Mouse (Mus musculus): ENCODE measurements around the gene Lrba. TPM values are rescaled to one million over a fixed set of nuclear protein-coding genes. Genes with fewer than 3 reads are reported as not detected.

The Lrba gene
- polyA plus RNA-seq, 1 experiment from 2014 or later, result 2.5 TPM

- no peaks in the 10 kb centered on the region for H3K4me1 ChIP-seq (ENCODE audit: insufficient read depth, low read depth, low read length)
- WGBS, result 47% methylated on average over 11 of the region's 11 CpGs
- H3K9ac ChIP-seq (replicated peaks; ENCODE audit: low read depth), result no peak overlapping the region
- ATAC-seq (no peak), DNase-seq (ENCODE audit: low spot score) (no peak)
- H3K4me2 ChIP-seq (replicated peaks; ENCODE audit: low read depth, low read length), result no peak overlapping the region
- no peak overlapping the region for H3K4me3 ChIP-seq (ENCODE audit: low read depth, low read length)
- no peak overlapping the region for H3K27ac ChIP-seq (ENCODE audit: low read length)
- no peaks in the 10 kb centered on the region for H3K36me3 ChIP-seq (ENCODE audit: insufficient read depth, low read length)
- H3K9me3 ChIP-seq (ENCODE audit: low read length), result no peaks in the 10 kb centered on the region
- 0 out of 2 replicates have a peak, but pooled peaks cover under 1% of the 10 kb centered on the region for H3K27me3 ChIP-seq (replicated peaks; ENCODE audit: insufficient read depth, low read length)
- TF ChIP-seq EP300 (IDR thresholded peaks at IDR 0.05) (no peak), CTCF (IDR thresholded peaks at IDR 0.05) (no peak)
Observed at GRCm38 (mm10) chr3:86539555-86540168, 315.2 kb downstream of the Lrba start.

DNA sequence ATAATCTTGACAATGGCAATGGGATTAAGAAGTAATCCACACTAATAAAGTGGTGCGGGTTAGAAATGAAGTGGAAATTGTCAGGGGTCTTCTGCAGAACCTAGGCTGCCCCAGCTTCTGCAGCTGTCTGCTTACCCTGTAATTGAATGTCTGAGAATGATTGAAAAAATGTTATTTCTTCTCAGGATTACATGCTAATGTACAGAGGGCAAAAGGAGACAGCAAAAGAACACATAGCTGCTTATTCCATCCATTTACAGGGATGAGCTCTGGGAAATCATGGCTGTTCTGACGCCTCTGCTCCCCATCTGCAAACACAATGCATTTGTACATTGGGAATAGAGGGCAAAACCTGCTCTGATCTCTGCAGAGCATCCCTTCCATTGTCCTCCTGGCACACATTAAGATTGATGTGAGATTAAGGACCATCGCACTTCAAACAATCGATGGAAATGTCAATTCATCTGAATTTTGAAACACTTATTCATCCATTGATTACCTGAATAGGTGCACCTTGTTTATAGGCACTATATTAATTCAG, 316.7 kb downstream of the Lrba start:
- Histone ChIP-seq H3K4me1 (ENCODE audit: insufficient read depth, low read depth, low read length) (peaks cover 2% of the 10 kb centered on the region; the same call in 1 of the 2 replicates), H3K9me3 (ENCODE audit: low read length) (no peaks in the 10 kb centered on the region), H3K27me3 (replicated peaks; ENCODE audit: insufficient read depth, low read length) (peaks cover 4% of the 10 kb centered on the region; the same call in 1 of the 2 replicates), H3K27ac (ENCODE audit: low read length) (no peak overlapping the region), H3K36me3 (ENCODE audit: insufficient read depth, low read length) (no peaks in the 10 kb centered on the region), H3K4me3 (ENCODE audit: low read depth, low read length) (no peak overlapping the region), H3K9ac (replicated peaks; ENCODE audit: low read depth) (no peak overlapping the region), H3K4me2 (replicated peaks; ENCODE audit: low read depth, low read length) (no peak overlapping the region)
- WGBS, result 70% methylated on average over 4 of the region's 4 CpGs
- no peak for TF ChIP-seq EP300 (IDR thresholded peaks at IDR 0.05)
- TF ChIP-seq CTCF (IDR thresholded peaks at IDR 0.05), result no peak
- ATAC-seq (no peak), DNase-seq (ENCODE audit: low spot score) (no peak)

DNA sequence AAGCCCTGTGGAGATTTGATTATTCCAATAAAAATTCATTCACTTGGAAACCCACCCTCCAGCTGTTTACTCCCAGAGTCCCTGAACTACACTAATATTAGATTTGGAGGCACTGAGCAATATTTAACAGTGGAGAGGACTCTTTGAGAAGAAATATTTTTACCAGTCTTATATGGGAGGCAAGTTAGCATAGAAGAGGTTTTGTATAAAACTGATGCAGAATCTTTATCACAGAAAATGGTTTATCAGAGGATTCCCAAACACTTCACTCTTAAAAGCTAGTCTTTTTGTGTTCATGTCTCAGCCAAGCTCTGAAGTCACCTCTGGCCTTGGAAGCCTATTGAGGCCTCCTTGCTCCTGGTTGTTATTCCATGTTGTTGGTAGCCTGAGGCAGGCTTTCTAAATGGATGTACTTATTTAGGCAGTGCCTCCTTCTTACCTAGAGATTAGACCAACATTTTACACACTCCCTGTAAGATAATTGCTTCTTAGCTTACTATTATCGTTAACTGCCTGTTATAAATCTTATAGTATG, 317.4 kb downstream of the Lrba start:
- ATAC-seq, result no peak
- DNase-seq (ENCODE audit: low spot score), result no peak
- WGBS, result 86% methylated on average over 1 of the region's 1 CpGs
- Histone ChIP-seq H3K27ac (ENCODE audit: low read length) (no peak overlapping the region), H3K9me3 (ENCODE audit: low read length) (no peaks in the 10 kb centered on the region), H3K4me3 (ENCODE audit: low read depth, low read length) (no peak overlapping the region), H3K4me2 (replicated peaks; ENCODE audit: low read depth, low read length) (no peak overlapping the region), H3K36me3 (ENCODE audit: insufficient read depth, low read length) (no peaks in the 10 kb centered on the region), H3K4me1 (ENCODE audit: insufficient read depth, low read depth, low read length) (peaks cover 7% of the 10 kb centered on the region; the same call in 1 of the 2 replicates), H3K27me3 (replicated peaks; ENCODE audit: insufficient read depth, low read length) (peaks cover 12% of the 10 kb centered on the region), H3K9ac (replicated peaks; ENCODE audit: low read depth) (no peak overlapping the region)
- TF ChIP-seq EP300 (IDR thresholded peaks at IDR 0.05) (no peak), CTCF (IDR thresholded peaks at IDR 0.05) (no peak)

- no peak overlapping the region for H3K4me3 ChIP-seq (ENCODE audit: low read depth, low read length)
- no peak for DNase-seq (ENCODE audit: low spot score)
- TF ChIP-seq EP300 (IDR thresholded peaks at IDR 0.05), result no peak
- TF ChIP-seq CTCF (IDR thresholded peaks at IDR 0.05), result no peak
- ATAC-seq, result no peak
- H3K9me3 ChIP-seq (ENCODE audit: low read length), result no peaks in the 10 kb centered on the region
- no peaks in the 10 kb centered on the region for H3K36me3 ChIP-seq (ENCODE audit: insufficient read depth, low read length)
- peaks cover 35% of the 10 kb centered on the region for H3K27me3 ChIP-seq (replicated peaks; ENCODE audit: insufficient read depth, low read length)
- 58% methylated on average over 3 of the region's 3 CpGs for WGBS
- peaks cover 7% of the 10 kb centered on the region; the same call in 1 of the 2 replicates for H3K4me1 ChIP-seq (ENCODE audit: insufficient read depth, low read depth, low read length)
- H3K9ac ChIP-seq (replicated peaks; ENCODE audit: low read depth), result no peak overlapping the region
- H3K27ac ChIP-seq (ENCODE audit: low read length), result no peak overlapping the region
- no peak overlapping the region for H3K4me2 ChIP-seq (replicated peaks; ENCODE audit: low read depth, low read length)
Observed at GRCm38 (mm10) chr3:86544785-86545184, 320.3 kb downstream of the Lrba start.

GRCm38 (mm10) chr3:86545945-86546344, 321.5 kb downstream of the Lrba start:
- H3K4me3 ChIP-seq (ENCODE audit: low read depth, low read length), result peak overlapping the region; percentile 28; the same call in 1 of the 2 replicates
- H3K9ac ChIP-seq (replicated peaks; ENCODE audit: low read depth), result no peak overlapping the region
- no peaks in the 10 kb centered on the region for H3K9me3 ChIP-seq (ENCODE audit: low read length)
- WGBS, result 34% methylated on average over 5 of the region's 5 CpGs
- H3K36me3 ChIP-seq (ENCODE audit: insufficient read depth, low read length), result no peaks in the 10 kb centered on the region
- no peak for TF ChIP-seq CTCF (IDR thresholded peaks at IDR 0.05)
- peak overlapping the region; percentile 52 for H3K4me2 ChIP-seq (replicated peaks; ENCODE audit: low read depth, low read length)
- DNase-seq (ENCODE audit: low spot score) (peak; percentile 26), ATAC-seq (no peak)
- peaks cover 7% of the 10 kb centered on the region; the same call in 1 of the 2 replicates for H3K4me1 ChIP-seq (ENCODE audit: insufficient read depth, low read depth, low read length)
- no peak overlapping the region for H3K27ac ChIP-seq (ENCODE audit: low read length)
- H3K27me3 ChIP-seq (replicated peaks; ENCODE audit: insufficient read depth, low read length), result peaks cover 42% of the 10 kb centered on the region

- TF ChIP-seq CTCF (IDR thresholded peaks at IDR 0.05) (no peak), EP300 (IDR thresholded peaks at IDR 0.05) (no peak)
- Histone ChIP-seq H3K4me1 (ENCODE audit: insufficient read depth, low read depth, low read length) (peaks cover 7% of the 10 kb centered on the region; the same call in 1 of the 2 replicates), H3K9ac (replicated peaks; ENCODE audit: low read depth) (no peak overlapping the region), H3K4me2 (replicated peaks; ENCODE audit: low read depth, low read length) (peak overlapping the region; percentile 52), H3K27ac (ENCODE audit: low read length) (no peak overlapping the region), H3K27me3 (replicated peaks; ENCODE audit: insufficient read depth, low read length) (peaks cover 49% of the 10 kb centered on the region), H3K36me3 (ENCODE audit: insufficient read depth, low read length) (no peaks in the 10 kb centered on the region), H3K9me3 (ENCODE audit: low read length) (no peaks in the 10 kb centered on the region), H3K4me3 (ENCODE audit: low read depth, low read length) (peak overlapping the region; percentile 28)
- DNase-seq (ENCODE audit: low spot score) (peak; percentile 32), ATAC-seq (peak; percentile 28)
- 2% methylated on average over 45 of the region's 45 CpGs for WGBS
Observed at GRCm38 (mm10) chr3:86546471-86547250, 322.2 kb downstream of the Lrba start.
